Mouse (Mus musculus) testis, adult 2 months (tissue): ENCODE measurements around the gene Praf2. TPM values are rescaled to one million over a fixed set of nuclear protein-coding genes. Genes with fewer than 3 reads are reported as not detected.

Source experiments
- H3K27ac ChIP-seq: fragments of 200-500 bp; 2 replicates; pipeline ENCODE4 v1.5.1; 2012; ENCODE audit warnings: low read depth, low read length; ENCODE audit not compliant: control insufficient read depth, insufficient read depth
- H3K27me3 ChIP-seq: fragments of 200-500 bp; 2 replicates; pipeline ENCODE4 v1.6.1; 2012; ENCODE audit warnings: mild to moderate bottlenecking, low read length, moderate library complexity; ENCODE audit not compliant: control insufficient read depth, insufficient read depth
- H3K36me3 ChIP-seq: fragments of 200-500 bp; 2 replicates; pipeline ENCODE4 v1.6.1; 2012; ENCODE audit warnings: mild to moderate bottlenecking, low read length; ENCODE audit not compliant: control insufficient read depth, insufficient read depth
- H3K4me1 ChIP-seq: fragments of 200-500 bp; 2 replicates; pipeline ENCODE4 v1.6.1; 2012; ENCODE audit warnings: low read length; ENCODE audit not compliant: control insufficient read depth, insufficient read depth
- H3K4me3 ChIP-seq: fragments of 200-500 bp; 2 replicates; pipeline ENCODE4 v1.5.1; 2012; ENCODE audit warnings: low read depth, mild to moderate bottlenecking, low read length, moderate library complexity, mixed read lengths; ENCODE audit not compliant: control insufficient read depth
- CTCF ChIP-seq: fragments of 200-500 bp; IDR thresholded peaks from 2 replicates; pipeline ENCODE4 v1.5.1; 2012; ENCODE audit warnings: low read depth, mild to moderate bottlenecking, inconsistent platforms, low read length, moderate library complexity; ENCODE audit not compliant: control insufficient read depth, insufficient read depth, insufficient replicate concordance
- POLR2A ChIP-seq: fragments of 200-500 bp; IDR thresholded peaks from 2 replicates; pipeline ENCODE4 v1.6.1; 2012; ENCODE audit warnings: low read depth, mild to moderate bottlenecking, inconsistent platforms, low read length, moderate library complexity; ENCODE audit not compliant: control insufficient read depth
- polyA plus RNA-seq: library from polyadenylated mRNA; depleted of rRNA; stranded (reverse); fragments of >200 nt; gene quantifications from 2 replicates; pipeline ENCODE4 v1.2.3, GENCODE M21; 2012

Praf2 gene
- polyA plus RNA-seq, 1 experiment, result 1.5 TPM

DNA sequence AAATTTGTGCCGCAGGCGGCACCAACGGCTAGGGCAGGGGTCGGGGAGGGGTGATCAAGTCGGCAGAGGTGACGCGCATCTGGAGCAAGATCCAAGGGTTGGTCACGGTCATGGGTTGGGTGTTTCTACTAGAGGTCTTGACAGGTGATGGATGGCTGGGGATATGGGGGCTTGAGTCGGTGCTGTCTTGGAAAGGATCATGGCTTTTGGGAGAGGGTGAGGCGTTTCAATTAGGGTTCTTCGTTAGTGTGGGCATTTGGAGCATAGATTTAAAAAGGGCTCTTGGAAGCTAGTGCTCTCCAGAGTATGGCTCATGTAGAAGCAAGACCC lies 6.0 kb upstream of the Praf2 start:
- Histone ChIP-seq H3K36me3 (no peaks in the 10 kb centered on the region), H3K27ac (peak overlapping the region; percentile 96; the same call in 1 of the 2 replicates), H3K27me3 (no peaks in the 10 kb centered on the region), H3K4me1 (no peaks in the 10 kb centered on the region; the same call in 1 of the 2 replicates), H3K4me3 (peak overlapping the region; percentile 95)
- TF ChIP-seq POLR2A (no peak), CTCF (no peak)

DNA sequence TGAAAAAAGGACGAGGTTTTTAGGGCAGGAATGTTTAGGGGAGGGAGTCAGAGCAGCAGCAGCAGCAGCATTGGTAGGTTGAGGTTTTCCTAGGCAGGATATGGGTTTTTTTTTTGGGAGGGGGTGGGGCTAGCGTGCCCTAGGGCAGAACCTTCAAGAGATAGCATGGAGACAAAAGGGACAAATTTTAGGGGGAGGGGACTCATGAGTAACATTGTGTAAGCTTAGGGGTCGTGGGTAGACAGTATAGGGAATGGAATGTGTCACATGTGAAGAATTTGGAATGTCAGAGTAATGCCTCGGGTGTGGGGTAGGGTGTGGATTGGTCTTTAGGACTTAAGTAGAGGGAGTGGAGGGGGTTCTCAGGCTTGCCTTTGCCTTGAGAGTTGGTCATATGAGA lies 5.5 kb upstream of the Praf2 start:
- TF ChIP-seq POLR2A (no peak), CTCF (no peak)
- Histone ChIP-seq H3K27me3 (no peaks in the 10 kb centered on the region), H3K27ac (no peak overlapping the region)

DNA sequence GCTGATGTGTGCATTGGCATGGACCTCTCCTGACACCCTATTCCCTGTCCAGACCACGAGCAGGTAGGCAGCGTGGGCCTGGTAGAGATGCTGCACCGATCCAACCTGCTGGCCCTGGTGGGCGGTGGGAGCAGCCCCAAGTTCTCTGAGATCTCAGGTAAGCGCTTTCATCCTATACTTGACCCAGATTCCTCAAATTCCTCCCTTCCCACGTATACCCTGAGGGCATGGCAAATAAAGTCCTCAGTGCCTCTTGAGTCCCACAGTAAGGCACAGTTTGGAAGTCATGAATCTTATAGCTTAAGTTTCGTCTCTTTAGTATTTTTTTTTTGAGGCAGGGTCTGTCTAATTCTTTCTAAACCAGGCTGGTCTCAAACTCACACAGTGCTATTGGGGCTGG lies 4.1 kb upstream of the Praf2 start:
- H3K4me3 ChIP-seq, result no peak overlapping the region

More for the DNA sequence above, 5.5 kb upstream of the Praf2 start:
- Histone ChIP-seq H3K4me3 (peak overlapping the region; percentile 95; the same call in 1 of the 2 replicates), H3K36me3 (no peaks in the 10 kb centered on the region), H3K4me1 (no peaks in the 10 kb centered on the region; the same call in 1 of the 2 replicates)

DNA sequence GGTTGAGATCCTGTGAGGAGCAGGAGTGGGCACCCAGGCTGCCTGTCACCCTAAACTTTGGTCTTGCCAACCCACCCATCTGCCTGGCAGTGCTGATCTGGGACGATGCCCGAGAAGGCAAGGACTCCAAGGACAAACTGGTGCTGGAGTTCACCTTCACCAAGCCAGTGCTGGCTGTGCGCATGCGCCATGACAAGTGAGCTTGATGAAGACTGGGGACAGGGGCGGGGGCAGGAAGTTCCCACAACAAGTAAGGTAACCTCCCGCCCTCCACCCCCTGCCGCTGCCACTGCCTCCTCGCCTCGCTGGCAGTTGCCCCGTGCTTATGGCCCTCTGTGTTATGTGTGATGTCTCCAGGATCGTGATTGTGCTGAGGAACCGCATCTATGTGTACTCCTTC lies 2.4 kb upstream of the Praf2 start:
- H3K27me3 ChIP-seq, result no peaks in the 10 kb centered on the region
- H3K4me3 ChIP-seq, result no peak overlapping the region
- TF ChIP-seq CTCF, result no peak
- TF ChIP-seq POLR2A, result no peak

More for the DNA sequence above, 4.1 kb upstream of the Praf2 start:
- TF ChIP-seq POLR2A, result no peak
- no peak for TF ChIP-seq CTCF
- Histone ChIP-seq H3K36me3 (no peaks in the 10 kb centered on the region), H3K4me1 (peaks cover 7% of the 10 kb centered on the region), H3K27ac (no peak overlapping the region), H3K27me3 (no peaks in the 10 kb centered on the region)

DNA sequence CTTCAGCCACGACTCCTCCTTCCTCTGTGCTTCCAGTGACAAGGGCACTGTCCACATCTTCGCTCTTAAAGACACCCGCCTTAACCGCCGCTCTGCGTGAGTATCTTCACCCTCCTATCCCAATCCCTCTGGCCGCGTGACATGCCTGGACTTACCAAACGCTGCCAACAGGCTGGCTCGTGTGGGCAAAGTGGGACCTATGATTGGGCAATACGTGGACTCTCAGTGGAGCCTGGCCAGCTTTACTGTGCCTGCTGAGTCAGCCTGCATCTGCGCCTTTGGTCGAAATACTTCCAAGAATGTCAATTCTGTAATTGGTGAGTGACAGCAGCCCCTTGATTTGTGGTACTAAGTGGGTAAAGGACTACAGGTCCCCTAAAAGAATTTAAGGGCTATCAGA lies 1.1 kb upstream of the Praf2 start:
- Histone ChIP-seq H3K4me3 (no peak overlapping the region), H3K36me3 (no peaks in the 10 kb centered on the region), H3K4me1 (peaks cover 9% of the 10 kb centered on the region), H3K27me3 (no peaks in the 10 kb centered on the region), H3K27ac (no peak overlapping the region)
- TF ChIP-seq CTCF (no peak), POLR2A (no peak)

More for the DNA sequence above, 2.4 kb upstream of the Praf2 start:
- peaks cover 9% of the 10 kb centered on the region for H3K4me1 ChIP-seq
- no peaks in the 10 kb centered on the region for H3K36me3 ChIP-seq
- no peak overlapping the region for H3K27ac ChIP-seq

DNA sequence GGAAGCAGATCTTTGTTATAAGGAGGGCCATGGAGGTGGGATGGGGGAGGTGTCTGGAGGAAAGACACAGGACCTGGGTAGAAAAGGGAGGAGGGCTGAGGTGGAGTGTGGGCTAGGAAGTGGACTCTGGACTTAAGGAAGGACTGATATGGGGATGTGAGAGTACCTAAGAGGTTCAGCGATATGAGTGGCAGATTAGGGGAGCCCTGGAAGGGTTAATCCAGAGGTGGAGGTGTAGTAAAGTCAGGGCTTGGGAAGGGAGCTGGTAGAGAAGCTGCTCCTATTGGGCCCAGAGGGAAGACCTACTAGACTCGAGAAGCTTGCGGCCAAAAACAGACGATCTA lies 655 bp downstream of the Praf2 start:
- Histone ChIP-seq H3K36me3 (no peaks in the 10 kb centered on the region), H3K4me3 (peak overlapping the region; percentile 52), H3K27me3 (no peaks in the 10 kb centered on the region), H3K4me1 (peaks cover 12% of the 10 kb centered on the region), H3K27ac (no peak overlapping the region)
- TF ChIP-seq POLR2A, result no peak
- TF ChIP-seq CTCF, result no peak

DNA sequence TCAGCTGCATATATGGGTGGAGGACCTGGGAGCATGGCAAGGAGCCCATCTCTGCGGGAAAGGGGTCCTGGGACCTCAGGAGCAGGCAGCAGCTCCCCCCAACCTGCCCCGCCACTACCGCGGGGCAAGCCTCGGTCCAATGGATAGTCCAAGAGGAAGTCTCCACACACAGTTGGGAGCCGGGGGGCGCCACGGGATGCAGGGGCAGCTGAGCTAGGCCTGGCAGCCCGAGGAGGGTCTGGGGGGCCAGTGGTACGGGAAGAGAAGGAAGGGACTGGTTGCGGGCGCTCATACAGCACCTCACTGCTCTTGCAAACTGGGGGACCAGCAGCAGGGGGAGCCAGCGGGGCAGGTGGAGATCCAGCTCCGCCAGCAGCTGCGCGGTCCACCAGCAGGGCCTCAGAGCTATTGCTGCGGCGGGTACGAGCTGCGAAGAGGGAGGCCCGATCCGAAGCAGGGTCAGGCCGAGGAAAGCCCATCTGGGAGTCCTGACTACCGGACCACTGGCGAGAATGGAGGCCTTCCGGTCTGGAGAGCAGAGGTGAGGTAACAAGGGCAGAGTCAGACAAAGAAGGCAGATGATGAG lies 5.4 kb downstream of the Praf2 start:
- Histone ChIP-seq H3K4me3 (no peak overlapping the region), H3K27ac (no peak overlapping the region), H3K36me3 (no peaks in the 10 kb centered on the region), H3K27me3 (no peaks in the 10 kb centered on the region), H3K4me1 (peaks cover 9% of the 10 kb centered on the region)
- TF ChIP-seq POLR2A (no peak), CTCF (peak; percentile 31; the same call in 1 of the 2 replicates)
